Mouse (Mus musculus) neural tube, embryonic 11.5 days (tissue): ENCODE measurements around the gene Fut4. TPM values are rescaled to one million over a fixed set of nuclear protein-coding genes. Genes with fewer than 3 reads are reported as not detected.

Source experiments
- ATAC-seq: fragments of 200-750 bp; cut with Nextera tagmentation; 2 replicates; pipeline ENCODE4 v1.8.0; 2017; ENCODE audit warnings: moderate number of reproducible peaks, mild to moderate bottlenecking, moderate TSS enrichment, moderate library complexity; ENCODE audit not compliant: insufficient read depth, low FRiP score, low TSS enrichment
- DNase-seq: peaks from one replicate; pipeline ENCODE4 v3.0.0-alpha.2; 2015; ENCODE audit warnings: low spot score
- H3K27ac ChIP-seq: fragments of 300-500 bp; sonication (generic); 2 replicates; pipeline ENCODE4 v1.5.1; 2014; ENCODE audit warnings: low read depth, mild to moderate bottlenecking, low read length
- H3K27me3 ChIP-seq: fragments of 300-500 bp; sonication (generic); 2 replicates; pipeline ENCODE4 v1.6.1; 2014; ENCODE audit warnings: mild to moderate bottlenecking, low read length, mixed read lengths; ENCODE audit not compliant: control insufficient read depth, insufficient read depth
- H3K36me3 ChIP-seq: fragments of 300-500 bp; sonication (generic); 2 replicates; pipeline ENCODE4 v1.6.1; 2014; ENCODE audit warnings: mild to moderate bottlenecking, low read length, moderate library complexity, mixed read lengths; ENCODE audit not compliant: control insufficient read depth, insufficient read depth
- H3K4me1 ChIP-seq: fragments of 300-500 bp; sonication (generic); 2 replicates; pipeline ENCODE4 v1.6.1; 2014; ENCODE audit warnings: low read length, mixed read lengths; ENCODE audit not compliant: control insufficient read depth, insufficient read depth
- H3K4me2 ChIP-seq: fragments of 300-500 bp; sonication (generic); 2 replicates; pipeline ENCODE4 v1.6.1; 2014; ENCODE audit warnings: low read depth, mild to moderate bottlenecking, moderate library complexity
- H3K4me3 ChIP-seq: fragments of 300-500 bp; sonication (generic); 2 replicates; pipeline ENCODE4 v1.5.1; 2014; ENCODE audit warnings: low read depth, low read length
- H3K9ac ChIP-seq: fragments of 300-500 bp; sonication (generic); 2 replicates; pipeline ENCODE4 v1.6.1; 2014; ENCODE audit warnings: mild to moderate bottlenecking, low read length
- H3K9me3 ChIP-seq: fragments of 300-500 bp; sonication (generic); 2 replicates; pipeline ENCODE4 v1.6.1; 2016; ENCODE audit warnings: low read length; ENCODE audit not compliant: control insufficient read depth
- WGBS: fragments of 180-500 bp; shearing (Covaris S2); extraction: QIAGEN DNeasy Blood & Tissue Kit; methylation state at CpG from one replicate; pipeline ENCODE4 v1.1.7; 2014; 5-methylcytosine and 5-hydroxymethylcytosine counted together
- polyA plus RNA-seq: library from polyadenylated mRNA; unstranded; fragments of >200 nt; fragmentation: Nextera tagmentation; extraction: Ambion mirVana; gene quantifications from 2 replicates; pipeline ENCODE4 v1.2.1, GENCODE M21; 2014

The Fut4 gene
- polyA plus RNA-seq, 1 experiment from 2014 or later = 2.4 TPM

- Histone ChIP-seq H3K9ac (no peak overlapping the region), H3K4me3 (no peak overlapping the region), H3K4me1 (no peaks in the 10 kb centered on the region), H3K27me3 (no peaks in the 10 kb centered on the region), H3K36me3 (no peaks in the 10 kb centered on the region), H3K9me3 (no peaks in the 10 kb centered on the region), H3K4me2 (no peak overlapping the region), H3K27ac (no peak overlapping the region)
- ATAC-seq = no peak
- WGBS = 86% methylated on average over 4 of the region's 4 CpGs
- DNase-seq = no peak
Observed at GRCm38 (mm10) chr9:14739498-14740150, 12.6 kb downstream of the Fut4 start.

- H3K4me1 ChIP-seq = peaks cover 7% of the 10 kb centered on the region; the same call in 1 of the 2 replicates
- ATAC-seq (peak; percentile 41; the same call in 1 of the 2 replicates), DNase-seq (peak; percentile 27)
- no peak overlapping the region for H3K9ac ChIP-seq
- H3K4me3 ChIP-seq = no peak overlapping the region
- no peak overlapping the region for H3K4me2 ChIP-seq
- no peaks in the 10 kb centered on the region for H3K9me3 ChIP-seq
- no peak overlapping the region for H3K27ac ChIP-seq
- 18% methylated on average over 9 of the region's 9 CpGs for WGBS
- H3K36me3 ChIP-seq = no peaks in the 10 kb centered on the region
- H3K27me3 ChIP-seq = no peaks in the 10 kb centered on the region
Observed at GRCm38 (mm10) chr9:14730941-14731541, 21.2 kb downstream of the Fut4 start.

- H3K27ac ChIP-seq = no peak overlapping the region
- H3K36me3 ChIP-seq = no peaks in the 10 kb centered on the region
- H3K9ac ChIP-seq = no peak overlapping the region
- DNase-seq (no peak), ATAC-seq (no peak)
- no peak overlapping the region for H3K4me3 ChIP-seq
- peaks cover 7% of the 10 kb centered on the region; the same call in 1 of the 2 replicates for H3K4me1 ChIP-seq
- 95% methylated on average over 4 of the region's 4 CpGs for WGBS
- H3K4me2 ChIP-seq = no peak overlapping the region
- no peaks in the 10 kb centered on the region for H3K27me3 ChIP-seq
- H3K9me3 ChIP-seq = no peaks in the 10 kb centered on the region
Observed at GRCm38 (mm10) chr9:14728365-14728764, 23.8 kb downstream of the Fut4 start.

- no peaks in the 10 kb centered on the region for H3K27me3 ChIP-seq
- peaks cover 7% of the 10 kb centered on the region; the same call in 1 of the 2 replicates for H3K4me1 ChIP-seq
- DNase-seq = no peak
- H3K36me3 ChIP-seq = no peaks in the 10 kb centered on the region
- no peak overlapping the region for H3K4me2 ChIP-seq
- no peaks in the 10 kb centered on the region for H3K9me3 ChIP-seq
- H3K27ac ChIP-seq = no peak overlapping the region
- 69% methylated on average over 4 of the region's 4 CpGs for WGBS
- ATAC-seq = no peak
- no peak overlapping the region for H3K9ac ChIP-seq
- no peak overlapping the region for H3K4me3 ChIP-seq
Observed at GRCm38 (mm10) chr9:14726629-14727028, 25.6 kb downstream of the Fut4 start.

- DNase-seq = no peak
- Histone ChIP-seq H3K27ac (no peak overlapping the region), H3K9me3 (no peaks in the 10 kb centered on the region), H3K36me3 (no peaks in the 10 kb centered on the region), H3K4me3 (no peak overlapping the region), H3K27me3 (no peaks in the 10 kb centered on the region), H3K9ac (no peak overlapping the region), H3K4me2 (no peak overlapping the region), H3K4me1 (peaks cover 4% of the 10 kb centered on the region; the same call in 1 of the 2 replicates)
- 94% methylated on average over 6 of the region's 6 CpGs for WGBS
- ATAC-seq = no peak
Observed at GRCm38 (mm10) chr9:14726005-14726404, 26.2 kb downstream of the Fut4 start.

- no peak overlapping the region for H3K4me2 ChIP-seq
- H3K9me3 ChIP-seq = no peaks in the 10 kb centered on the region
- H3K9ac ChIP-seq = no peak overlapping the region
- no peak overlapping the region for H3K4me3 ChIP-seq
- no peaks in the 10 kb centered on the region for H3K27me3 ChIP-seq
- H3K36me3 ChIP-seq = no peaks in the 10 kb centered on the region
- WGBS = 80% methylated on average over 5 of the region's 5 CpGs
- DNase-seq (no peak), ATAC-seq (no peak)
- no peak overlapping the region for H3K27ac ChIP-seq
- H3K4me1 ChIP-seq = no peaks in the 10 kb centered on the region
Observed at GRCm38 (mm10) chr9:14724755-14725420, 27.3 kb downstream of the Fut4 start.

GRCm38 (mm10) chr9:14721610-14722009, 30.6 kb downstream of the Fut4 start:
- Histone ChIP-seq H3K4me1 (no peaks in the 10 kb centered on the region), H3K4me2 (no peak overlapping the region), H3K9me3 (no peaks in the 10 kb centered on the region), H3K9ac (no peak overlapping the region), H3K27me3 (no peaks in the 10 kb centered on the region), H3K36me3 (no peaks in the 10 kb centered on the region), H3K27ac (no peak overlapping the region), H3K4me3 (no peak overlapping the region)
- no peak for ATAC-seq
- WGBS = 81% methylated on average over 5 of the region's 5 CpGs
- no peak for DNase-seq

- WGBS = 28% methylated on average over 2 of the region's 2 CpGs
- no peaks in the 10 kb centered on the region for H3K9me3 ChIP-seq
- H3K9ac ChIP-seq = no peak overlapping the region
- no peak for ATAC-seq
- H3K4me2 ChIP-seq = no peak overlapping the region
- no peaks in the 10 kb centered on the region for H3K36me3 ChIP-seq
- H3K27ac ChIP-seq = no peak overlapping the region
- H3K4me3 ChIP-seq = no peak overlapping the region
- no peaks in the 10 kb centered on the region for H3K27me3 ChIP-seq
- H3K4me1 ChIP-seq = no peaks in the 10 kb centered on the region
- DNase-seq = no peak
Observed at GRCm38 (mm10) chr9:14720384-14720783, 31.8 kb downstream of the Fut4 start.

GRCm38 (mm10) chr9:14718332-14718691, 33.9 kb downstream of the Fut4 start:
- no peak overlapping the region for H3K4me2 ChIP-seq
- no peak overlapping the region for H3K27ac ChIP-seq
- DNase-seq = no peak
- H3K36me3 ChIP-seq = no peaks in the 10 kb centered on the region
- no peak overlapping the region for H3K9ac ChIP-seq
- H3K4me1 ChIP-seq = no peaks in the 10 kb centered on the region
- no peaks in the 10 kb centered on the region for H3K9me3 ChIP-seq
- H3K4me3 ChIP-seq = no peak overlapping the region
- no peaks in the 10 kb centered on the region for H3K27me3 ChIP-seq
- no peak for ATAC-seq
